Mouse (Mus musculus) cerebellum, adult 18-20 months (tissue): ENCODE results near the gene Ppif.

Experiments
- DNase-seq, 2 experiments: peaks; one replicate each; pipeline ENCODE4 v3.0.0; 2021

Ppif gene

GRCm38 (mm10) chr14:25696356-25696755, 2.4 kb downstream of the Ppif start:
- DNase-seq: no peak

GRCm38 (mm10) chr14:25701986-25702385, 8.0 kb downstream of the Ppif start:
- no peak for DNase-seq

GRCm38 (mm10) chr14:25707691-25708181, 13.8 kb downstream of the Ppif start:
- no peak for DNase-seq

- DNase-seq: no peak
These were observed 14.5 kb downstream of the Ppif start for GRCm38 (mm10) chr14:25708451-25708850.

- no peak for DNase-seq
These were observed 15.0 kb downstream of the Ppif start for GRCm38 (mm10) chr14:25708917-25709316.

- no peak for DNase-seq
These were observed 16.1 kb downstream of the Ppif start for GRCm38 (mm10) chr14:25710073-25710472.

- DNase-seq: no peak
These were observed 16.7 kb downstream of the Ppif start for GRCm38 (mm10) chr14:25710681-25711080.

GRCm38 (mm10) chr14:25711177-25711576, 17.2 kb downstream of the Ppif start:
- no peak for DNase-seq

- no peak for DNase-seq
These were observed 17.6 kb downstream of the Ppif start for GRCm38 (mm10) chr14:25711602-25712001.

- DNase-seq: no peak
These were observed 19.5 kb downstream of the Ppif start for GRCm38 (mm10) chr14:25713443-25713842.

GRCm38 (mm10) chr14:25716528-25716927, 22.6 kb downstream of the Ppif start:
- no peak for DNase-seq

- DNase-seq: no peak
These were observed 23.8 kb downstream of the Ppif start for GRCm38 (mm10) chr14:25717718-25718117.

- no peak for DNase-seq
These were observed 24.5 kb downstream of the Ppif start for GRCm38 (mm10) chr14:25718471-25718870.

GRCm38 (mm10) chr14:25719371-25719770, 25.4 kb downstream of the Ppif start:
- no peak for DNase-seq

- no peak for DNase-seq
These were observed 27.2 kb downstream of the Ppif start for GRCm38 (mm10) chr14:25720962-25721707.

GRCm38 (mm10) chr14:25725032-25725497, 31.1 kb downstream of the Ppif start:
- DNase-seq: peak; percentile 46 to 49

- DNase-seq: no peak
These were observed 31.7 kb downstream of the Ppif start for GRCm38 (mm10) chr14:25725690-25726089.

GRCm38 (mm10) chr14:25726226-25727148, 32.5 kb downstream of the Ppif start:
- DNase-seq: peak; percentile 22 to 35

- no peak for DNase-seq
These were observed 33.2 kb downstream of the Ppif start for GRCm38 (mm10) chr14:25727149-25727510.

GRCm38 (mm10) chr14:25734736-25735716, 41.1 kb downstream of the Ppif start:
- DNase-seq: no peak

- no peak for DNase-seq
These were observed 42.2 kb downstream of the Ppif start for GRCm38 (mm10) chr14:25736140-25736539.

GRCm38 (mm10) chr14:25736589-25736988, 42.6 kb downstream of the Ppif start:
- peak; percentile 22 to 32 for DNase-seq
